In genomic region chr11:96285771-96286738, GRCm38 (mm10) we compare ENCODE assay signal across 8 mouse cellular contexts. TPM values are rescaled to one million over a fixed set of nuclear protein-coding genes. Genes with fewer than 3 reads are reported as not detected.
DNase-seq lines count a peak whose midpoint lies in the region; ATAC-seq and TF ChIP-seq lines count a peak whose summit lies in the region.

Gene Hoxb7, plus strand, starts transcription at chr11:96286623.

- no peaks in the 10 kb centered on the region for H3K9me3 ChIP-seq in intestine, embryonic 14.5 days (ENCODE audit: control insufficient read depth, low read length)
- H3K9me3 ChIP-seq in liver, embryonic 16.5 days (replicated peaks; ENCODE audit: control insufficient read depth, low read length) = no peaks in the 10 kb centered on the region

- no peak for TF ChIP-seq POLR2A in bone marrow macrophage, adult 2 months (IDR thresholded peaks at IDR 0.05; ENCODE audit: borderline replicate concordance, low read depth, low read length)

- H3K27ac ChIP-seq in bone marrow macrophage, adult 2 months (ENCODE audit: insufficient read depth, low read depth, low read length) = no peak within 1 kb of the TSS
- peak within 1 kb of the TSS; percentile 93 for H3K27ac ChIP-seq in intestine, embryonic 14.5 days (ENCODE audit: low read depth)
- no peak within 1 kb of the TSS for H3K27ac ChIP-seq in liver, embryonic 16.5 days (ENCODE audit: low read length)

- no peak for TF ChIP-seq CTCF in bone marrow macrophage, adult 2 months (IDR thresholded peaks at IDR 0.05; ENCODE audit: low read depth, low read length)

- peaks cover 54% of the 10 kb centered on the region for H3K27me3 ChIP-seq in intestine, embryonic 14.5 days (replicated peaks; ENCODE audit: control insufficient read depth, insufficient read depth, low read length)
- H3K27me3 ChIP-seq in liver, embryonic 16.5 days (ENCODE audit: control insufficient read depth, insufficient read depth, low read depth, low read length) = peaks cover 99% of the 10 kb centered on the region

- peak within 1 kb of the TSS; percentile 52 for H3K4me3 ChIP-seq in bone marrow macrophage, adult 2 months (ENCODE audit: insufficient read depth, low read length)
- H3K4me3 ChIP-seq in intestine, embryonic 14.5 days (ENCODE audit: low read depth, low read length) = peak within 1 kb of the TSS; percentile 49
- H3K4me3 ChIP-seq in liver, embryonic 16.5 days (ENCODE audit: low read depth, low read length) = peak within 1 kb of the TSS; percentile 24; the same call in 1 of the 2 replicates

- peak within 1 kb of the TSS; percentile 82 for H3K9ac ChIP-seq in intestine, embryonic 14.5 days (ENCODE audit: low read length)
- no peak within 1 kb of the TSS for H3K9ac ChIP-seq in liver, embryonic 16.5 days (ENCODE audit: low read depth, low read length)

- peak; percentile 79 for DNase-seq in embryo, embryonic 10 days (ENCODE audit: low spot score)
- no peak for DNase-seq in embryo, embryonic 9.5 days (ENCODE audit: extremely low spot score)
- DNase-seq in intestine, embryonic 14.5 days (ENCODE audit: low spot score) = no peak
- no peak for DNase-seq in layer of hippocampus, postnatal 10 days (ENCODE audit: low spot score in 2 of 2)
- no peak for DNase-seq in gastrocnemius, postnatal 25 days
- no peak for DNase-seq in ovary, postnatal 14 days (ENCODE audit: low spot score)

- H3K36me3 ChIP-seq in intestine, embryonic 14.5 days (ENCODE audit: control insufficient read depth, insufficient read depth, low read length) = no peaks in the 10 kb centered on the region
- H3K36me3 ChIP-seq in liver, embryonic 16.5 days (ENCODE audit: control insufficient read depth, insufficient read depth) = no peaks in the 10 kb centered on the region

- under 1% methylated on average over 42 of the region's 43 CpGs for WGBS in intestine, embryonic 14.5 days
- WGBS in liver, embryonic 16.5 days (ENCODE audit: insufficient replicate concordance) = under 1% methylated on average over 43 of the region's 43 CpGs

- peak; percentile 36; the same call in 1 of the 2 replicates for ATAC-seq in intestine, embryonic 14.5 days (replicated peaks; ENCODE audit: low FRiP score, low TSS enrichment, low read depth)
- ATAC-seq in liver, embryonic 16.5 days (ENCODE audit: low read depth) = no peak

- peak within 1 kb of the TSS; percentile 86 for H3K4me2 ChIP-seq in intestine, embryonic 14.5 days (ENCODE audit: low read length)
- H3K4me2 ChIP-seq in liver, embryonic 16.5 days (ENCODE audit: low read depth, low read length) = peak within 1 kb of the TSS; percentile 32

- peaks cover 5% of the 10 kb centered on the region; the same call in 1 of the 2 replicates for H3K4me1 ChIP-seq in bone marrow macrophage, adult 2 months (ENCODE audit: control insufficient read depth, insufficient read depth, low read length)
- peaks cover 10% of the 10 kb centered on the region for H3K4me1 ChIP-seq in intestine, embryonic 14.5 days (replicated peaks; ENCODE audit: control insufficient read depth, insufficient read depth, low read length)
- H3K4me1 ChIP-seq in liver, embryonic 16.5 days (ENCODE audit: control insufficient read depth, low read depth, low read length) = no peaks in the 10 kb centered on the region

RNA-seq across cellular contexts. Expression of gene Hoxb7, which starts in this region (rescaled TPM):
- not detected in 2 replicates for polyA plus RNA-seq in bone marrow macrophage, adult 2 months (2012; ENCODE audit: insufficient read depth, insufficient read length, missing spikeins)
- polyA plus RNA-seq in intestine, embryonic 14.5 days (2014; fragmentation: Nextera tagmentation; extraction: Ambion mirVana) = 11.7 and 13.2 TPM in 2 replicates
- 0.18 and 0.25 TPM in 2 replicates for polyA plus RNA-seq in liver, embryonic 16.5 days (2015; fragmentation: Nextera tagmentation; extraction: Ambion mirVana)
- not detected for total RNA-seq in layer of hippocampus, postnatal 10 days (2021)
- 1 to 10 TPM in 1 of 2 experiments, under 1 TPM in 1; 0.28 to 1.1 TPM for total RNA-seq in gastrocnemius, postnatal 25 days (2021)

Comparison
In these comparisons a context has a peak if more than half of its experiments do, and no peak if none do; other contexts are left out.
1. RNA of gene Hoxb7 (polyA plus RNA-seq): 11.7 to 13.2 TPM in intestine, embryonic 14.5 days; 0.18 to 0.25 TPM in liver, embryonic 16.5 days and not detected in bone marrow macrophage, adult 2 months; every median in the first group is over 10 times any median in the second.
2. Peak in every context shown above with its lines, with median percentiles within 50 percentile points of each other: H3K4me3 ChIP-seq.